Mouse (Mus musculus): Measurements from ENCODE around the gene Mkln1. TPM values are rescaled to one million over a fixed set of nuclear protein-coding genes. Genes with fewer than 3 reads are reported as not detected.

The Mkln1 gene
- polyA plus RNA-seq, 1 experiment from 2014 or later: 126 TPM

DNA sequence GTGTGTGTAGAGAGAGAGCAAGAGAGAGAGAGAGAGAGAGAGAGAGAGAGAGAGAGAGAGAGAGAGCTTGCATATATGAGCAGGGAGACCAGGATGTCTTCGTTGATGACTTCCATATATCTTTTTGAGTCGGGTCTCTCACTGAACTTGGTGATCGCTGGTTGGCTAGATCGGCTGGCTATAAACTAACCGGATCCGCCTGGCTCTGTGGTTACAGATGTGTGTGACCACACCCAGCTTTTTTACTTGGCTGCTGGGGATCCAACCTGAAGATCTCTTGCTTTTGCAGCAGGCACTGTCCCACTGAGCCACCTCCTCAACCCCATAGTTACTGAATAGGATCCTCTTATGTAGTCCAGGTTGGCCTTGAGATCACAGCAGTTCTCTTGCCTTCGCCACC lies 15.5 kb upstream of the Mkln1 start:
- Histone ChIP-seq H3K4me1 (no peaks in the 10 kb centered on the region), H3K4me2 (no peak overlapping the region), H3K9ac (no peak overlapping the region), H3K27ac (no peak overlapping the region), H3K36me3 (replicated peaks) (no peaks in the 10 kb centered on the region), H3K27me3 (replicated peaks) (no peaks in the 10 kb centered on the region), H3K4me3 (no peak overlapping the region), H3K9me3 (no peaks in the 10 kb centered on the region)
- ATAC-seq (replicated peaks): no peak
- 95% methylated on average over 7 of the region's 7 CpGs for WGBS

- H3K4me3 ChIP-seq: no peak overlapping the region
- H3K27ac ChIP-seq: no peak overlapping the region
- no peaks in the 10 kb centered on the region for H3K36me3 ChIP-seq (replicated peaks)
- H3K4me2 ChIP-seq: no peak overlapping the region
- no peaks in the 10 kb centered on the region for H3K27me3 ChIP-seq (replicated peaks)
- H3K9me3 ChIP-seq: no peaks in the 10 kb centered on the region
- ATAC-seq (replicated peaks): no peak
- H3K9ac ChIP-seq: no peak overlapping the region
- WGBS: 49% methylated on average over 5 of the region's 5 CpGs
- no peaks in the 10 kb centered on the region for H3K4me1 ChIP-seq
These were observed 13.7 kb upstream of the Mkln1 start for GRCm38 (mm10) chr6:31384794-31385193.

DNA sequence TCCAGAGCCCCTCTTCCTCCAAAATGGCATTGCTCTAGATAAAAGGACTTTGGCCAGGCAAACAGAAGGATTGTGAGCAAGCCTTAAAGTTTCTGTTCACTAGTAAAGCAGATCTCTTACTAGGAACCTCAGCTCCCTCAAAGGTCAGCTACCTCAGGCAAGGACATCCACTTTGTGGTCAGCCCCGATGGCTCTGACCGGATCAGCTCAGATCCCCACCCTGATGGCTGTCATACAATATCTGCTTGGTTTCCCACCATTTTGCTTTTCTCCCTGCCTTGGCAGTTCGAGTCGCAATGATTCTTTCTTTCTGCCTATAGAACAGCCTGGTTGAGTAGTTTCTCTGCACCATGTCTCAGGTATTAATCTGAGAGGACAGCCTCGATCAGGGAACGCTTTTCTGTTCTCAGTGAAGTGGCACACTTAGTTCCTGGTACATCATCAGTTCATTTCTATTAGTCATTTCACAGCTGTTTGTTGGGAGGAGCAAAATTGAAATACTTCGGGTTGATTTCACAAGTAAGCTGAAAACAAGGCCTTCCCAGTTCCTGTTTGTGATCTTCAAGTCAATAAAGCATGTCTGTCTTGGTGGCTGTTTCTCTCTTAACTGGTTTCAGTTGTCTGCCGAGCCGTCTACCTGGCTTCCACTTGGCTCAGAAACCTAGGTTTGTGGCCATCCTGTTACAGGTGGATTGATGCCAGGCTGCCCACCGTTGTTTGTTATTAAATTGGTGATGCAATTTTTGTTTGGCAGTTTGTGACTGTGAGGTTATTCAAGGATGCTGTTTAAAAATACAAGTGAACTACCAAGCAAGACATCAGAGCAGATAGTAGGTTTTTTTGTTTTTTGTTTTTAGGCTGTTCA lies 13.0 kb upstream of the Mkln1 start:
- no peak for ATAC-seq (replicated peaks)
- no peak overlapping the region for H3K4me3 ChIP-seq
- H3K9ac ChIP-seq: no peak overlapping the region
- no peak overlapping the region for H3K27ac ChIP-seq
- H3K36me3 ChIP-seq (replicated peaks): no peaks in the 10 kb centered on the region
- no peaks in the 10 kb centered on the region for H3K27me3 ChIP-seq (replicated peaks)
- no peaks in the 10 kb centered on the region for H3K9me3 ChIP-seq
- no peak overlapping the region for H3K4me2 ChIP-seq
- 88% methylated on average over 10 of the region's 10 CpGs for WGBS
- no peaks in the 10 kb centered on the region for H3K4me1 ChIP-seq

- H3K27ac ChIP-seq: no peak overlapping the region
- no peaks in the 10 kb centered on the region for H3K27me3 ChIP-seq (replicated peaks)
- no peak overlapping the region for H3K4me2 ChIP-seq
- no peak for ATAC-seq (replicated peaks)
- H3K36me3 ChIP-seq (replicated peaks): no peaks in the 10 kb centered on the region
- 84% methylated on average over 6 of the region's 6 CpGs for whole genome bisulfite sequencing
- H3K4me1 ChIP-seq: no peaks in the 10 kb centered on the region
- H3K4me3 ChIP-seq: no peak overlapping the region
- no peaks in the 10 kb centered on the region for H3K9me3 ChIP-seq
- H3K9ac ChIP-seq: no peak overlapping the region
These were observed 8.8 kb upstream of the Mkln1 start for GRCm38 (mm10) chr6:31389716-31390115.

GRCm38 (mm10) chr6:31390243-31390981 lies 8.1 kb upstream of the Mkln1 start:
- no peak overlapping the region for H3K4me3 ChIP-seq
- 76% methylated on average over 8 of the region's 8 CpGs for WGBS
- H3K36me3 ChIP-seq (replicated peaks): no peaks in the 10 kb centered on the region
- no peaks in the 10 kb centered on the region for H3K9me3 ChIP-seq
- no peaks in the 10 kb centered on the region for H3K27me3 ChIP-seq (replicated peaks)
- ATAC-seq (replicated peaks): no peak
- H3K27ac ChIP-seq: no peak overlapping the region
- H3K4me2 ChIP-seq: no peak overlapping the region
- no peaks in the 10 kb centered on the region for H3K4me1 ChIP-seq
- H3K9ac ChIP-seq: no peak overlapping the region

- H3K36me3 ChIP-seq (replicated peaks): no peaks in the 10 kb centered on the region
- H3K4me3 ChIP-seq: no peak overlapping the region
- no peak for ATAC-seq (replicated peaks)
- no peak overlapping the region for H3K27ac ChIP-seq
- peaks cover 6% of the 10 kb centered on the region for H3K4me1 ChIP-seq
- H3K9ac ChIP-seq: no peak overlapping the region
- no peaks in the 10 kb centered on the region for H3K9me3 ChIP-seq
- H3K27me3 ChIP-seq (replicated peaks): no peaks in the 10 kb centered on the region
- H3K4me2 ChIP-seq: no peak overlapping the region
- WGBS: 89% methylated on average over 5 of the region's 5 CpGs
These were observed 5.7 kb upstream of the Mkln1 start for GRCm38 (mm10) chr6:31392871-31393270.

GRCm38 (mm10) chr6:31396118-31396517 lies 2.4 kb upstream of the Mkln1 start:
- WGBS: 77% methylated on average over 4 of the region's 4 CpGs
- H3K4me2 ChIP-seq: no peak overlapping the region
- no peaks in the 10 kb centered on the region for H3K9me3 ChIP-seq
- H3K4me3 ChIP-seq: no peak overlapping the region
- peaks cover 26% of the 10 kb centered on the region for H3K4me1 ChIP-seq
- H3K9ac ChIP-seq: no peak overlapping the region
- no peak for ATAC-seq (replicated peaks)
- no peak overlapping the region for H3K27ac ChIP-seq
- H3K36me3 ChIP-seq (replicated peaks): no peaks in the 10 kb centered on the region
- no peaks in the 10 kb centered on the region for H3K27me3 ChIP-seq (replicated peaks)

DNA sequence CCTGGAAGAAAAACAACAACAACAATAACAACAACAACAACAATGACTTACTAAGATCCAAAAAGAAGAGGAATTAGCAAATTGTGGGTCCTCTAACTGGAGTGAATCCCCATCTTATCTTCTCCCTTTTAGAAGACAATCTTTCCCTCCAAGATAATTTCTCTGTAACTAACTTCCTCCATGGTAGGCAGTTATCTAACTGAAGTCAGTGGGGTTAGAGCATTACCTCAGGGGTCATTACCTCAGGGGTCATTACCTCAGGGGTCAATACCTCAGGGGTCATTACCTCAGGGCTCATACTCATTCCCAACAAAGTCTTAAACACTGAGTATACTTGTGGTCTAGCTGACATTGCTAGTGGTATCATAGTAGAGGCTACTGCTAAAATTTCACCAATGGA lies 1.2 kb upstream of the Mkln1 start:
- Histone ChIP-seq H3K27me3 (replicated peaks) (no peaks in the 10 kb centered on the region), H3K4me3 (no peak overlapping the region), H3K36me3 (replicated peaks) (no peaks in the 10 kb centered on the region), H3K9me3 (no peaks in the 10 kb centered on the region), H3K9ac (no peak overlapping the region), H3K4me1 (peaks cover 31% of the 10 kb centered on the region), H3K4me2 (no peak overlapping the region), H3K27ac (no peak overlapping the region)
- no peak for ATAC-seq (replicated peaks)

GRCm38 (mm10) chr6:31397775-31398430 lies 632 bp upstream of the Mkln1 start:
- Histone ChIP-seq H3K36me3 (replicated peaks) (no peaks in the 10 kb centered on the region), H3K4me1 (peaks cover 34% of the 10 kb centered on the region), H3K4me3 (peak overlapping the region; percentile 90), H3K27ac (peak overlapping the region; percentile 93), H3K27me3 (replicated peaks) (no peaks in the 10 kb centered on the region), H3K9ac (peak overlapping the region; percentile 87), H3K4me2 (peak overlapping the region; percentile 88), H3K9me3 (no peaks in the 10 kb centered on the region)
- 60% methylated on average over 10 of the region's 10 CpGs for WGBS
- peak; percentile 18; the same call in 1 of the 2 replicates for ATAC-seq (replicated peaks)

DNA sequence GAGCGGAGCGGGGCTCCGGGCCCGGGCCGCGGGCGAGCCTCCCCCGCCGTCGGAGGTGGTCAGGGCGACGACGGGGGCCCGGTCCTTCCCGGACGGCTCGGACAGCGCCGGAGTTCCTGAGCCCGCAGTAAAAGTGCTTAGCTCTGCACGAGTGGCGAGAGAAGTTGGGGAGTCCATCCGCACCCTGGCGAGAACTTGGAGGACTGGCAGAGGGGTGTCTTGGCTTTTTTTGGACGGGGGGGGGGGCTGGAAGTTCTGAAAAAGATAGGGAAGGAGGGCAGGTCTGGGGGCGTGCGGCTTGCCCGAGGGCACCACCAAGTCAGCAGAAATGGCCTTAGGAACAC lies 643 bp downstream of the Mkln1 start:
- H3K27ac ChIP-seq: peak overlapping the region; percentile 93
- peak; percentile 54 for ATAC-seq (replicated peaks)
- H3K36me3 ChIP-seq (replicated peaks): no peaks in the 10 kb centered on the region
- H3K27me3 ChIP-seq (replicated peaks): no peaks in the 10 kb centered on the region
- no peaks in the 10 kb centered on the region for H3K9me3 ChIP-seq
- H3K4me3 ChIP-seq: peak overlapping the region; percentile 90
- WGBS: under 1% methylated on average over 27 of the region's 28 CpGs
- peak overlapping the region; percentile 87 for H3K9ac ChIP-seq
- peaks cover 34% of the 10 kb centered on the region for H3K4me1 ChIP-seq
- H3K4me2 ChIP-seq: peak overlapping the region; percentile 88

- peaks cover 34% of the 10 kb centered on the region for H3K4me1 ChIP-seq
- no peaks in the 10 kb centered on the region for H3K9me3 ChIP-seq
- H3K36me3 ChIP-seq (replicated peaks): no peaks in the 10 kb centered on the region
- peak overlapping the region; percentile 87 for H3K9ac ChIP-seq
- peak overlapping the region; percentile 90 for H3K4me3 ChIP-seq
- peak; percentile 15; the same call in 1 of the 2 replicates for ATAC-seq (replicated peaks)
- H3K27me3 ChIP-seq (replicated peaks): no peaks in the 10 kb centered on the region
- peak overlapping the region; percentile 88 for H3K4me2 ChIP-seq
- WGBS: 1% methylated on average over 13 of the region's 13 CpGs
- H3K27ac ChIP-seq: peak overlapping the region; percentile 93
These were observed 1.0 kb downstream of the Mkln1 start for GRCm38 (mm10) chr6:31399566-31399965.

GRCm38 (mm10) chr6:31411017-31411416 lies 12.5 kb downstream of the Mkln1 start:
- H3K9me3 ChIP-seq: no peaks in the 10 kb centered on the region
- H3K4me2 ChIP-seq: no peak overlapping the region
- H3K4me3 ChIP-seq: no peak overlapping the region
- ATAC-seq (replicated peaks): no peak
- no peak overlapping the region for H3K27ac ChIP-seq
- H3K4me1 ChIP-seq: peaks cover 7% of the 10 kb centered on the region
- H3K36me3 ChIP-seq (replicated peaks): no peaks in the 10 kb centered on the region
- 54% methylated on average over 1 of the region's 1 CpGs for WGBS
- no peak overlapping the region for H3K9ac ChIP-seq
- H3K27me3 ChIP-seq (replicated peaks): no peaks in the 10 kb centered on the region
